Mouse (Mus musculus) gastrocnemius, postnatal 14 days (tissue): Measurements from ENCODE around the gene Lrrc8b. TPM values are rescaled to one million over a fixed set of nuclear protein-coding genes. Genes with fewer than 3 reads are reported as not detected.

ENCODE experiments used
- DNase-seq: peaks from one replicate; pipeline ENCODE4 v3.0.0; 2021; ENCODE audit warnings: mixed read lengths
- intact Hi-C: fragments of 180-260 bp; cut with DNase I; formaldehyde crosslinking; loops from one replicate; pipeline ENCODE4 v1.15.1; 2025; ENCODE audit warnings: low total_unique reads
- total RNA-seq, 2 experiments: library from RNA; stranded (reverse); gene quantifications; 2 replicates each; pipeline ENCODE4 v1.2.3; 2021

Lrrc8b gene
- total RNA-seq, 2 experiments from 2014 or later: 5.0 to 5.7 TPM

GRCm38 (mm10) chr5:105415951-105416675 is 538 bp downstream of the Lrrc8b start:
- intact Hi-C loops: no loop called here
- no peak for DNase-seq

DNA sequence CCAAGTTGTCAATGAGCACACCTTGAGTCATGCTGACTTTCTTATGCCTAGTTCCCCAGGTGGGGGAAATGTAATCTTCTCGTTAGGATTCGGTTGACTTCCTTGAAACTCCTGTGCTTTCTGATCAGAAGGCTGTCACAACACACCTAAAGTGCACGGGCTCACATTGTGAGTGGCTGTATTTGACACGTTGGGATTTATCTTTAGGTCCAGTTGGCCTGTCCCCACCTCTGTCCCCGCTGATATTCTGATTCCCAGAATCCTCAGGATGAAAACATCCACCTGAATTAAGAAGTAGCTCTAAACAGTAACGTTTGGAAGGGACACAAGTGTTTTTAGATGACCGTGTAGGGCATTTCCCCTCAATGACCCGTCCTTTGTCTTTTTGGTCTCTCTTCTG is 1.6 kb downstream of the Lrrc8b start:
- intact Hi-C loops: no loop called here
- DNase-seq: no peak

DNA sequence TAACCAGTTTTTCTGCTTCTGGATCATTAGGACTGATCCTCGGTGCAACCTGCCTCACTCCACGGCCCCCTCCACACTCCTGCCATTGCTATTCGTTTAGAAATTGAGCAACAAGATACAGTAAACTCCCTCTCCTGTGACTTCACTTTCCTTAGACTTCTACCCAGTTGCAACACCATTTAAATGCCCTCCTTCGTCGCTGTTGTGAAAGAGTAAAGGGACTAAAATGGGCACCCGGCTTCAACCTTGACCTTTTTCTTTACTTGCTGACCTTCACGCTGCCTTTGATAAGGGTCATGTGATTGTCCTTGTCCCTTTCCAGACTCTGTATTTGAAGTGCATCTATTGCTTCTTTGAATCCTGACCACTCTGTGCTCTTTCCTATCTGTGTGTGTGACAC is 2.8 kb downstream of the Lrrc8b start:
- no peak for DNase-seq
- intact Hi-C loops: no loop called here

GRCm38 (mm10) chr5:105418851-105419250 is 3.3 kb downstream of the Lrrc8b start:
- intact Hi-C loops: no loop called here

DNA sequence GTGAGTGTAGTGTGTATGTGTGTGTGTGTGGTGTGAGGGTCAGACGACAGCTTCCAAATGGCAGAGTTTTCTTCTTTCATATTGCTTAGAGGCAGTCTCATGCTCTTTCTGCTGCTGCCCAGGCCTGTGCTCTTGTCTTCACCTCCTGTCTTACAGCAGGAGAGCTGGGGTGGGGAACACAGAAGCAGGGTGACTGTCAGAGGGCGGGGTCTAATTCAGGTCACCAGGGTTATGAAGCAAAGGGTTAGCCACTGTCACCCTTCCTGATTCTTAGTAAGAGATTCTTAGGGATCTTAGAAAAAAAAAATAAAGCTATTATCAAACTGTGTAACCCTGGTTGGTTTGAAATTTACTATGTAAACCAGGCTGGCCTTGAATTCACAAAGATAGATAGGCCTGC is 10.0 kb downstream of the Lrrc8b start:
- DNase-seq: no peak
- intact Hi-C loops: no loop called here

More at GRCm38 (mm10) chr5:105418851-105419250, 3.3 kb downstream of the Lrrc8b start:
- no peak for DNase-seq

- DNase-seq: no peak
- intact Hi-C loops: no loop called here
These were observed 11.8 kb downstream of the Lrrc8b start for GRCm38 (mm10) chr5:105427326-105427725.

GRCm38 (mm10) chr5:105428265-105428974 is 12.8 kb downstream of the Lrrc8b start:
- intact Hi-C loops: no loop called here

DNA sequence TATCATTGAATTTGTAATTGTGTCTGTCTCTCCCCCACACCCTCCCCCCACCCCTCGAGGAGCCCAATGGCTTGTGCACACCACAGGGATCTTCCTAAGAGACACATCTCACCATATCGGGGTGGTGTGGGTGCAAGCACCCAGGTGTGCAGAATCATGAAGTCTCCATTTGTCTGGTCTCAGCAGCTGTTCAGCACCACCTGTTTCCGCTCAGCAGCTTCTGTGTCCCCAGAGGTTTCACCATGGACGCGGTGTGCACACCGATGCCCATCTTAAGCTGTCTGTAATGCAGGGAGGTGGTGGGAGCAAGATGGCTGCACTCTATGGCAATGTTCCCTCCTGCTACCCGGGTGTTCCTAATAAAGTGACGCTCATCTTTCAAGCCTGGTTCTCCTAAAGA is 14.6 kb downstream of the Lrrc8b start:
- intact Hi-C loops: no loop called here
- DNase-seq: no peak

More at GRCm38 (mm10) chr5:105428265-105428974, 12.8 kb downstream of the Lrrc8b start:
- DNase-seq: peak; percentile 27

DNA sequence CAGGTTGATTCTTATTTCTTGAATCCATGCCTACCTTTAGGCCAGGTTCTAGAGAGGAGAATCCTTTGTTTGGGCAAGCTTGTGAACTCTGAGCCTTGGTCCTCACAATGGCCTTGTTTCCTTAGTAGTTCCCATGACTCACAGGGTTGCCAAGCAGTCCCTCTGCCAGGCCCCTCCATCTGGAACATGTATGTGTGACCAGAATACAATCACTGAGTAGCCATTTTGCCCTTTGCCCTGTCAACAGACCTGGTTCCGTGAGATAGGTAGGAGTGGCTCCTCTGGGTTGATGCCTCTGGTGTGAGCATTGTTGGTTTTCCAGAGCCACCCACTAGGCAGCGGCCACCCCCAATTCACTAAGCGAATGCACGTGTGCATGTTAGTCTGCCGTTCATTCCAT is 24.0 kb downstream of the Lrrc8b start:
- no peak for DNase-seq
- intact Hi-C loops: no loop called here

DNA sequence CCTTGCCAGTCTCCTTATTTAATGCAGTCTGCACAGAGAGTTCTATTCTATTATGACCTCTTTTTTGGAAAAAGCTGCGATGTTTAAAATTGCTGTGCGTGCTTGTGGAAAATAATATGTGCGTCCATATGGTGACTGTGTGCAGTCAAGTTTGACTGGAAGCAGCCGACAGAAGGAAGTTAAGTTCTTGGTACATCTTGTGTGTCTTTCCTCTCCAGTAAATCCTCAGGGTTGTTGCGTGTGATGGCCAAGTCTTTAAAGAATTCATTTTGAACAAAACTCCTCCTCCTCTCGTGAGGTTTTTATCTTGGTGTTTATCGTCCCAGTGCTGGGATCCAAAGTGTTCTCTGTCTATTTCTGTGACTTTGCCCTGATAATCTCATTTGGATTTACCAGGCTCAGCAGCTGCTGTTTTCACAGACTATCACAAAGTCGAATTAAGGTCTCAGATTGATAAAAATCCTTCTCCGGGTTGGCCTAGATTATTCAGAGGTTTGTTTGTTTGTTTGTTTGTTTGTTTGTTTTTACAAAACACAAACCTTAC is 25.5 kb downstream of the Lrrc8b start:
- no peak for DNase-seq
- intact Hi-C loops: no loop called here

GRCm38 (mm10) chr5:105442212-105443000 is 26.8 kb downstream of the Lrrc8b start:
- no peak for DNase-seq
- intact Hi-C loops: no loop called here

DNA sequence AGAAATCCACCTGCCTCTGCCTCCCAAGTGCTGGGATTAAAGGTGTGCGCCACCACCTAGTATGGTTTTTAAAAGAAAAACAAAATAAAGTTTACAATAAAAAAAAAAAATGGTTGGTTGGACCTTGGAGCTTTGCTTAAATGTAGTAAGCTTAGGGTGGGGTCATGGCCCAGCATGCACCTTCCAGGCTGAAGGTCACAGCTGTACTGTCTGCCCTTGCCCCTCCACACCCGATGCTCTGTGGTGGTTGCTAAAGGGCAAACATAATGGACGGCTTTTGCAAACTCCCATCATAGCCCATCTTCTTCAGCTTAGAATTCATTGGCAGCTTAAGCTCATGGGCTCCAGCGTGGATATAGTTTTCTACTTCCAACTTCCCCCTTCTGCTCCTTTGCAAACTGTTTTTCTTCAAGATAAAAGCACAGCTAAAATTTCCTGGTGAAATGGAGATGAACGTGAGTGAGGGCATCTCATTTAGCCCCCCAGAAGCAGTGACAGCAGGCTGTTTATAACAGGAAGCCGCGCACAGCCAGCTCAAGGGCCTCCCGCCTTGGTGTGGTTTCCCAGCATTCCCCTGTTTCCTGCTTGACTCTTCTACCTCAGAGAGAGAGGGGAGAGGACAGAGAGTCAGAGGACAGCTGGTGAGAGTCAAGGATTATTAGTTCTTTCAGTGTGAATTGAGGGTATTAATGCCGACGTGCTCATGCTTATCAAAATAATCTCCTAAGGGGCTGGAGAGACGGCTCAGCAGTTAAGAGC is 27.7 kb downstream of the Lrrc8b start:
- intact Hi-C loops: no loop called here
- no peak for DNase-seq

DNA sequence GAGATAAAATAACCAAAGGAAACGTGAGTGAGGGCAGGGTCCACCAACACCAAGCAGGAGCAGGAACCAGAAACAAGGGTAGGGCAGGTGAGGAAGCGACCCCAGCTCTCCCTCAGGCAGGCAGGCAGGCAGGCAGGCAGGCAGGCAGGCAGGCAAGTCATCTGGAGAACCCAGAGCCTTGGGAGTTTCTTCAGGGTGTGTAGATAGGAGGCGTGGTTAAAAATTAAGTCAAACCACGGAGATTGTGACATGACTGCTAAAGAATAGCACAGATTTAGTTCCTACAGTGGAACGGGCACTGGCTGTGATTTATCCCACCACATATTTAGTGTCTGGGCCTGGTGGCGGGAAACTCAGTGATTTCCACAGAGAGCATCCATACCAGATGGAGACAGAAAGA is 30.1 kb downstream of the Lrrc8b start:
- intact Hi-C loops: no loop called here
- no peak for DNase-seq

DNA sequence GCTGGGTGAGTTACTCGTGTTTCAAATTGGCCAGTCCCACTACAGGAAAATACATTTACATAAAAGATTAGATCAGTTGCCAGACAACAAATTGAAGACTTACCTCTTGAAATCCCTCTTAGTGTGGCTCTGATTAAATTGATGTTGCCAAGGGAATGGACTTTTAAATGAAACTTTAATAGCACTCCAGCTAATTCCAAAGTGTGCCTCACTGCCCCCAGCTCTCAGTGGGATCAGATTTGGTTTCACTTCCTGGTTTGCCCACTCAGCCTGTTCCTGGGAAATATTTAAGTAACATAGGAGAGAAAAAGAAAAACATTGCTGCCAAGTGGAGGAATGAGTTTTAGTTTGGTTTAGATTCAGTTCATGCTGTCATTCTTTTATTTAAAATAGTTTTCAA is 38.5 kb downstream of the Lrrc8b start:
- intact Hi-C loops: no loop called here
- DNase-seq: no peak

GRCm38 (mm10) chr5:105459077-105459476 is 43.5 kb downstream of the Lrrc8b start:
- intact Hi-C loops: no loop called here
- no peak for DNase-seq

DNA sequence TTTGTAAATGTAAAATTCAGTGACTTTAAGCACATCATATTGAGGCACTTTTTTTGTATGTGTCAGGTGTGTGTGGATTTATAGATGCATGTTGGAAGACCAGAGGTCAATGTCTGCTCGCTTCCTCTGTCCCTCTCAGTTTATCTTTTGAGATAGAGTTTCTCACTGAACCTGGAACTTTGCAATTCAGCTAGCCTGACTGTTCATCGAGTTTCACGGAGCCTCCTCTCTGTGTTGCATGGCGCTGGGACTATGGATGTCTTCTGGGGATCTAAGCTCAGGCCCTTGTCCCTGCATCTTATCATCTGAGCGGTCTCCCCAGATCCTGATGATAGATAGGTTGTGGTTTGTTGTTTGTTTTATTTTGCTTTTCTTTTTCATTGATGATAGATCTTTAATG is 45.0 kb downstream of the Lrrc8b start:
- intact Hi-C loops: no loop called here
- DNase-seq: no peak

DNA sequence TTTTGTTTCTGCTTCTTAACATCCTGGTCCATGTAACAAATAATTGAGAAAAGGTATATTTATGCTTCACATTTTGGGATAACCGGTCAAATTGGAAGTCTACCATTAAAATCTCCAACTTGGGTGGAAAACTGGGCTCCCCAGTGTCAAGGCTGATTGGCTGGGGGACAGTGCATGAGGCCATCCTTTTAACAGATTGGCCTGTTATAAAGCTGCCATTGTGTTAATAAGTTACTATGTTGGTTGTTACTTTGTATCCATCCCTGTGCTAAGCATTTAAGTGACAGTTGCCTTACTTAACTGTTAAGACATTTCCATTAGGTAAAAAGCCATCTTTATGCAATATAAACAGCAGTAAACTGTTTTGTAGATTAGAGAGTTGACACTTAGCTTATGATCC is 45.5 kb downstream of the Lrrc8b start:
- intact Hi-C loops: no loop called here
- DNase-seq: no peak

GRCm38 (mm10) chr5:105464671-105465070 is 49.1 kb downstream of the Lrrc8b start:
- intact Hi-C loops: no loop called here
- DNase-seq: no peak

DNA sequence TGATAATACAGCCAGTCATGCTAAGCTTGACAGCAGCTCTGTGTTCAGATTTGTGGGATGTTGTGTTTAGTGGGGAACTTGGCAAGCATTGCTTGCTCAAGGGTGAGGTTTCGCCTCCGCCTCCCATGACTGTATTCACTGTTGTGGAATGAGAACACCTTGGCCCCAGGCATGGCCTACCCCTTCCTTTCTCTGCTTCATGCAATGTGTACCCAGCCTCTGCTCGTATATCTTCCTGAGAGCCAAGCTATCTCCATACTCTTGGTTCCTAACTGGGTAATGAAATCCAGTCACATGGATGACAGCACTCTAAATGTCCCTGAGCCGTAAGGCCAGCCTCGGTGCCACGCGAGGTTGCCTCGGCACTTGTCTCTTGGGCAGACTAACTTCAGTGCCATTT is 50.0 kb downstream of the Lrrc8b start:
- DNase-seq: no peak
- intact Hi-C loops: no loop called here
